Mouse (Mus musculus) lung, embryonic 15.5 days (tissue): ENCODE data around the gene Ccp110. TPM values are rescaled to one million over a fixed set of nuclear protein-coding genes. Genes with fewer than 3 reads are reported as not detected.
A peak's percentile ranks its signal among the peaks of the same experiment; 100 is the strongest.

Source experiments
- ATAC-seq: fragments of 200-750 bp; cut with Nextera tagmentation; 2 replicates; pipeline ENCODE4 v1.8.0; 2017; ENCODE audit warnings: moderate number of reproducible peaks, borderline replicate concordance; ENCODE audit not compliant: low FRiP score, low TSS enrichment; ENCODE audit errors: extremely low read depth
- H3K27ac ChIP-seq: fragments of 300-500 bp; sonication (generic); 2 replicates; pipeline ENCODE4 v1.5.1; 2015; ENCODE audit warnings: moderate library complexity, mild to moderate bottlenecking, inconsistent platforms
- H3K27me3 ChIP-seq: fragments of 300-500 bp; sonication (generic); 2 replicates; pipeline ENCODE4 v1.6.1; 2015; ENCODE audit warnings: inconsistent platforms
- H3K36me3 ChIP-seq: fragments of 300-500 bp; sonication (generic); 2 replicates; pipeline ENCODE4 v1.6.1; 2015; ENCODE audit warnings: inconsistent platforms
- H3K4me1 ChIP-seq: fragments of 300-500 bp; sonication (generic); 2 replicates; pipeline ENCODE4 v1.6.1; 2015; ENCODE audit warnings: inconsistent platforms
- H3K4me2 ChIP-seq: fragments of 300-500 bp; sonication (generic); 2 replicates; pipeline ENCODE4 v1.6.1; 2015; ENCODE audit warnings: inconsistent platforms, mild to moderate bottlenecking, moderate library complexity
- H3K4me3 ChIP-seq: fragments of 300-500 bp; sonication (generic); 2 replicates; pipeline ENCODE4 v1.5.1; 2015; ENCODE audit warnings: mild to moderate bottlenecking, inconsistent platforms
- H3K9ac ChIP-seq: fragments of 300-500 bp; sonication (generic); 2 replicates; pipeline ENCODE4 v1.6.1; 2015; ENCODE audit warnings: inconsistent platforms
- H3K9me3 ChIP-seq: fragments of 300-500 bp; sonication (generic); 2 replicates; pipeline ENCODE4 v1.6.1; 2016; ENCODE audit warnings: inconsistent platforms
- WGBS: fragments of 180-500 bp; shearing (Covaris S2); methylation state at CpG from one replicate; pipeline ENCODE4 v1.1.7; 2015; 5-methylcytosine and 5-hydroxymethylcytosine counted together
- polyA plus RNA-seq: library from polyadenylated mRNA; unstranded; fragments of >200 nt; fragmentation: Nextera tagmentation; extraction: Ambion mirVana; gene quantifications from 2 replicates; pipeline ENCODE4 v1.2.1, GENCODE M21; 2015

Ccp110 gene
- polyA plus RNA-seq, 1 experiment from 2014 or later = 20.3 TPM

DNA sequence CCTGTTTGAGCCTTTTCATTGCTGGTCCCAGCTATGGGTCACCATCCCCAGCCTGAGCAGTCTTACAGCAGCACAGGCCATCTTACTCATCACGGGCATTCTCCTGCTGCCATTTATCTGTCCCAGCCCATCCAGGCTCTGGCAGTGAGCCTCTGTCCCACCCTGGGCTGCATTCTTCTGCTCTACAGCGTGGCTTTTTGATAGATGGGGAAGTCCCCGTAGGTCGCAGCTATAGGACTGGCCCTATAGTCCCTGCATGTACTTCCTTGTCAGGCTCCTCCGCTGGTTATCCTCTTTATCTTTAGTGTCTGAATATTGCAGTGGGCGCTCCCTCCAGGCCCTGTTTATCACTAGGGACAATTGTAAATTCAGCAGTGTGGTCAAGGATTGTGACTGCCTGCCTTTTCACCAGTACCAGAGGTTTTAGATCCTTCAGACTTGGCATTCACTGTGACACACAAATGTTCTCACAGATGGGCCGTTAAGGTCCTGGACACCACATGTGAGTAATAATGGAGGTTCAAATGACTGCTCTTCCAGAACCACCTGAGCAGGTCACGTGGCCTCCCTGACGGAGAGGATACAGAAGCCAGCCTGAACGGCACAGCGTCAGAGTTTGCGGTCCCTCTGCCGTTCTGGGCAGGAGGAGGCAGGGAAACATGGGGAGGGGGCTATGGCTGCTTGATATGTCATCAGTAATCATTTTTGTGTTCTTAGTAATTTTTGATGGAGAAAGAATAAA, 16.7 kb downstream of the Ccp110 start:
- 90% methylated on average over 13 of the region's 13 CpGs for WGBS

DNA sequence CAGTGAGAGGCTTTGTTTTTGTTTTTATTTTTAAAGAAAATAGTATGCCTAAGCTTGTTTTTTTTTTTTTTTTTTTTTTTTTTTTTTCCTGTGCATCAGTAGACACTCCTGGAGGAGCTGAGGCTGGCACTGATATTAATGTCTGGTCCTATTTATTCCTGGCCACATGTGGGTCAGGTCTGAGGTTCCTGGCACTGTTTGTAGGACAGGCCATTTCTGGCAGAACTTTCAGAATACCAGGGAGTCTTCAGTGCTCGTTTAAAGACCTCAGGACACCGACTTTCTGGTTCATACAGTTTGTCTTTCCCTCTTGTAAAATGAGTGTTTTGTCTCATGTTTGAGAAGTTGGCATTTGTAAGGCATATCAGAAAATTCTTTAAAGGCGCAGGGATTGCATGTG, 19.4 kb downstream of the Ccp110 start:
- H3K4me3 ChIP-seq = no peak overlapping the region
- no peaks in the 10 kb centered on the region for H3K9me3 ChIP-seq
- no peak overlapping the region for H3K27ac ChIP-seq
- no peaks in the 10 kb centered on the region for H3K4me1 ChIP-seq
- peaks cover 45% of the 10 kb centered on the region for H3K36me3 ChIP-seq
- H3K4me2 ChIP-seq = no peak overlapping the region
- H3K9ac ChIP-seq = no peak overlapping the region
- WGBS = 87% methylated on average over 3 of the region's 3 CpGs
- no peaks in the 10 kb centered on the region for H3K27me3 ChIP-seq
- no peak for ATAC-seq

More for the DNA sequence above, 16.7 kb downstream of the Ccp110 start:
- Histone ChIP-seq H3K4me3 (no peak overlapping the region), H3K27me3 (no peaks in the 10 kb centered on the region), H3K9ac (no peak overlapping the region), H3K27ac (no peak overlapping the region), H3K4me1 (peaks cover 5% of the 10 kb centered on the region; the same call in 1 of the 2 replicates), H3K9me3 (no peaks in the 10 kb centered on the region), H3K4me2 (no peak overlapping the region), H3K36me3 (peaks cover 58% of the 10 kb centered on the region)
- ATAC-seq = no peak

- H3K4me2 ChIP-seq = no peak overlapping the region
- ATAC-seq = no peak
- 92% methylated on average over 13 of the region's 13 CpGs for WGBS
- peaks cover 33% of the 10 kb centered on the region for H3K36me3 ChIP-seq
- no peaks in the 10 kb centered on the region for H3K27me3 ChIP-seq
- H3K9ac ChIP-seq = no peak overlapping the region
- H3K4me3 ChIP-seq = no peak overlapping the region
- no peaks in the 10 kb centered on the region for H3K9me3 ChIP-seq
- H3K27ac ChIP-seq = no peak overlapping the region
- no peaks in the 10 kb centered on the region for H3K4me1 ChIP-seq
These were observed 20.9 kb downstream of the Ccp110 start for GRCm38 (mm10) chr7:118733225-118733624.

GRCm38 (mm10) chr7:118738730-118739129, 26.4 kb downstream of the Ccp110 start:
- no peak overlapping the region for H3K27ac ChIP-seq
- no peak overlapping the region for H3K9ac ChIP-seq
- H3K27me3 ChIP-seq = no peaks in the 10 kb centered on the region
- no peaks in the 10 kb centered on the region for H3K36me3 ChIP-seq
- no peak overlapping the region for H3K4me3 ChIP-seq
- peaks cover 9% of the 10 kb centered on the region for H3K4me1 ChIP-seq
- 71% methylated on average over 1 of the region's 1 CpGs for WGBS
- no peak for ATAC-seq
- H3K9me3 ChIP-seq = no peaks in the 10 kb centered on the region
- no peak overlapping the region for H3K4me2 ChIP-seq

GRCm38 (mm10) chr7:118739975-118740531, 27.7 kb downstream of the Ccp110 start, which contains the start of gene Vps35l:
Vps35l (plus strand) TSS chr7:118740226.
- Histone ChIP-seq H3K4me2 (peak within 1 kb of the TSS; percentile 86), H3K9me3 (no peaks in the 10 kb centered on the region), H3K9ac (peak within 1 kb of the TSS; percentile 65), H3K27ac (no peak within 1 kb of the TSS), H3K27me3 (no peaks in the 10 kb centered on the region), H3K4me1 (peaks cover 9% of the 10 kb centered on the region), H3K4me3 (peak within 1 kb of the TSS; percentile 81), H3K36me3 (no peaks in the 10 kb centered on the region)
- peak; percentile 81 for ATAC-seq
- 2% methylated on average over 16 of the region's 16 CpGs for WGBS

DNA sequence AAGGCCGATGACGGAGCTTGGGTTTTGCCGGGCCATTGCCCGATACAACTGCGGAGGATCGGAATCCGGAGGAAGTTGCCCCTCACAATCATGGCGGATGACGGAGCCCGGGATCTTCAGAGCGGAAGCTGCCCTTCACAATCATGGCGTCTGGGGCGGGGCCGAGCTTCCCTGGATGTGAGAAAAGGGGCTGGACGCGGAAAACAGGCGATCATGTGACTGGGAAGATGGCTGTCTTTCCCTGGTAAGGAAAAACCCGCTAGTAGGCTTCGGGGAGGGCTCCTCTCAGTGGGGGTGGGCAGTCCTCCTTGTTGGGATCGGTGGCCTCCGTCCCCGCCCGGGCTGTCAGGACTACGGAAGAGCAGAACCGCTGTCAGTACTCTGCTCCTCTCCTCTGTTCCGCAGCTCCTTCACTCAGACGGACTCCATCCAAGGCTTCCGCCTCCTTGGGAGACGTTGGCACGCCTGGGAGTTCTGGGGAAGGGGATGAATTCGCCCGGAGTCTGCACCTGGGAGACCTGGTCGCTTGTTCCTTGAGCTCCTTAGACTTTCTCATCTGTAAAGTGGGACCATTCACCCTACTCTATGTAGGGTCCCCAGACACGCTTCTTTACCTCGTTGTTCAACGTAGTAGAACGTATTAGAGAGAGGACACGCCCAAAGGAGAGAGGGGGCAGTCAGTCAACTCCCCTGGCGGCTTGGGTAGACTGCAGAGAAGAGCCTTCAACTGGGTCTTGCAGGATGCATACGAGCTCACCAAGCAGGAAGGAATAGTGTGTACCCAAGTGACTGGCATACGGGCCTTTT, 28.4 kb downstream of the Ccp110 start:
- peak overlapping the region; percentile 81 for H3K4me3 ChIP-seq
- H3K4me2 ChIP-seq = peak overlapping the region; percentile 86
- peak overlapping the region; percentile 65 for H3K9ac ChIP-seq
- 2% methylated on average over 41 of the region's 41 CpGs for WGBS
- H3K36me3 ChIP-seq = peaks cover 5% of the 10 kb centered on the region; the same call in 1 of the 2 replicates
- H3K27me3 ChIP-seq = no peaks in the 10 kb centered on the region
- no peak overlapping the region for H3K27ac ChIP-seq
- no peaks in the 10 kb centered on the region for H3K9me3 ChIP-seq
- peaks cover 9% of the 10 kb centered on the region for H3K4me1 ChIP-seq
- ATAC-seq = peak; percentile 96

- H3K27me3 ChIP-seq = no peaks in the 10 kb centered on the region
- no peak overlapping the region for H3K9ac ChIP-seq
- H3K4me3 ChIP-seq = no peak overlapping the region
- H3K4me1 ChIP-seq = peaks cover 9% of the 10 kb centered on the region
- no peaks in the 10 kb centered on the region for H3K9me3 ChIP-seq
- peaks cover 18% of the 10 kb centered on the region; the same call in 1 of the 2 replicates for H3K36me3 ChIP-seq
- H3K27ac ChIP-seq = no peak overlapping the region
- 78% methylated on average over 6 of the region's 6 CpGs for WGBS
- no peak for ATAC-seq
- H3K4me2 ChIP-seq = no peak overlapping the region
These were observed 29.9 kb downstream of the Ccp110 start for GRCm38 (mm10) chr7:118742278-118742677.

DNA sequence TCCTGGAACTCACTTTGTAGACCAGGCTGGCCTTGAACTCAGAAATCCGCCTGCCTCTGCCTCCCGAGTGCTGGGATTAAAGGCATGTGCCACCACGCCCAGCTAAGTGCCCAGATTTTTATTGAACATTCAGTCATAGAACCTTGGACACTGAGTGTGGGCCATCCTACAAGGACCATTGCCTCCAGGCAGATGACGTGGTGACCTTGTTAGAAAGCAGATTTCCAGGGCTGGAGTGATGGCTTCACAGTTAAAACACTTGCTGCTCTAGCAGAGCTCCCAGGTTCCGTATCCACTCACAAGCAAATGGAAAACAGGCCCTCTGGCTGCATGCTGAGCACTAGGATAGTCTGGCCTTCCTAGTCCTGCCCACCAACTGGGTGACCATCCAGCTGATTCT, 32.4 kb downstream of the Ccp110 start:
- Histone ChIP-seq H3K36me3 (peaks cover 34% of the 10 kb centered on the region), H3K4me2 (no peak overlapping the region), H3K27me3 (no peaks in the 10 kb centered on the region), H3K9me3 (no peaks in the 10 kb centered on the region), H3K4me3 (no peak overlapping the region), H3K9ac (no peak overlapping the region), H3K27ac (no peak overlapping the region), H3K4me1 (peaks cover 9% of the 10 kb centered on the region)
- WGBS = 95% methylated on average over 5 of the region's 5 CpGs
- no peak for ATAC-seq

DNA sequence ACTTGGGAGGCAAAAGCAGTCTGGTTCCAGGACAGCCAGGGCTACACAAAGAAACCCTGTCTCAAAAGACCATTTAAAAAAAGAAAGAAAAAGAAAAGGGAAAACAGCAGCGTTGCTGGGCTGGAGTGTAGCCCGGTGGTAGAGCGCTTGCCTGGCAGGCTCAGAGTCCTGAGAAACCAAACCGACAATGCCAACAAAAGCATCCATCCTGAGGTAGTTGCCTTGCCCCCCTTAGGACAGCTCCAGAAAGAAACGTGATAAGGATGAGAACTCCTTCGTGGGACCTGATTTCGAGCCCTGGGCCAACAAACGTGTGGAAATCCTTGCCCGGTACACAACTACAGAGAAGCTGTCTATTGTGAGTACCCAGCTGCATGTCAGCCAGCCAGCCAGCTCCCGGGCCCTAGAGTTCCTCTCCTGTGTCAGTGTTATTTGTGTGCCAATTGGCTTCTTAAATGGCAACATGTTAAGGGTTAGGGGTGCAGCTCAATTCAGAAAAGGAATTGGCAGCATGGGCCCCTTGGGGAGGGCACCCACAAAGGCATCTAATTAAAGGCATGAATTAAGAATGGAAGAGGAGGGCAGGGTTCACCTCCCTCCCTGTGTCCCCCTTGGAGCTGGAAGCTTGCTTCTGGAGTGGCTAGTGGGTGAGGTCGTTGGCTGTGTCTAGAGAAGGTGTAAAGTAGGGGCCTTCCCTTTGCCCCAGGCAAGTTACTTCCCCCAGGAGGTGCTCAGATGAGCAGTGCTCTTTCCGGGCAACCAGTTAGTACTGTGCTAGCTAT, 35.7 kb downstream of the Ccp110 start:
- WGBS = 90% methylated on average over 12 of the region's 12 CpGs
- Histone ChIP-seq H3K27ac (no peak overlapping the region), H3K36me3 (peaks cover 61% of the 10 kb centered on the region), H3K4me3 (no peak overlapping the region), H3K4me2 (no peak overlapping the region), H3K9me3 (no peaks in the 10 kb centered on the region), H3K4me1 (no peaks in the 10 kb centered on the region), H3K27me3 (no peaks in the 10 kb centered on the region), H3K9ac (no peak overlapping the region)
- ATAC-seq = no peak

DNA sequence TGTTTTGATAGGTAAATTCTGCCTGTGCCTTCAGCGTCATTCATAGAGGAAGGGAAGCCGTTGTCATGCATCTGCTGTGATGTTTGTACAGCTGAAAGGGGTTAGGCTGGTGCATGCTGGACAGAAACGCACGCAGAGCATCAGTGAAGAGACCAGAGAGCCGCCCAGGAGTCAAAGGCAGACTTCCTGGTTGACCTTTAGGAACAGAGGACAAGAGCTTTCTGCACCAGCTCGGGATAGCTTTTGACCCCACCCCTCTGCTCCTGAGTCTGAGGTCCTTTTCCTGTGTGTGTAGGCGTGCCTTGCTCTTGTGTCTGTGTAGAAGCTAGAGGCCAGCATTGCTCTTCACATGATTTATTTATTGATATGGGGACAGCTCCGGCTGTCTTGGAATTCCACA, 37.4 kb downstream of the Ccp110 start:
- no peak overlapping the region for H3K9ac ChIP-seq
- H3K27me3 ChIP-seq = no peaks in the 10 kb centered on the region
- no peaks in the 10 kb centered on the region for H3K9me3 ChIP-seq
- no peak overlapping the region for H3K4me3 ChIP-seq
- no peaks in the 10 kb centered on the region for H3K4me1 ChIP-seq
- WGBS = 72% methylated on average over 8 of the region's 8 CpGs
- ATAC-seq = no peak
- peaks cover 71% of the 10 kb centered on the region for H3K36me3 ChIP-seq
- no peak overlapping the region for H3K27ac ChIP-seq
- no peak overlapping the region for H3K4me2 ChIP-seq

- H3K4me1 ChIP-seq = no peaks in the 10 kb centered on the region
- H3K9ac ChIP-seq = no peak overlapping the region
- H3K27me3 ChIP-seq = no peaks in the 10 kb centered on the region
- 79% methylated on average over 7 of the region's 7 CpGs for WGBS
- no peaks in the 10 kb centered on the region for H3K9me3 ChIP-seq
- peaks cover 70% of the 10 kb centered on the region for H3K36me3 ChIP-seq
- no peak overlapping the region for H3K4me3 ChIP-seq
- no peak for ATAC-seq
- H3K4me2 ChIP-seq = no peak overlapping the region
- no peak overlapping the region for H3K27ac ChIP-seq
These were observed 39.3 kb downstream of the Ccp110 start for GRCm38 (mm10) chr7:118751625-118752024.
